Mouse (Mus musculus) limb, embryonic 10.5 days (tissue): Measurements from ENCODE around the gene Igflr1. TPM values are rescaled to one million over a fixed set of nuclear protein-coding genes. Genes with fewer than 3 reads are reported as not detected.

Experiments used
- DNase-seq: peaks from one replicate; pipeline ENCODE4 v3.0.0-alpha.2; 2017; ENCODE audit warnings: low spot score
- H3K27ac ChIP-seq: fragments of 300-500 bp; sonication (generic); 2 replicates; pipeline ENCODE4 v1.5.1; 2016; ENCODE audit warnings: mild to moderate bottlenecking
- H3K27me3 ChIP-seq: fragments of 300-500 bp; sonication (generic); 2 replicates; pipeline ENCODE4 v1.6.1; 2016; ENCODE audit warnings: low read depth, mild to moderate bottlenecking; ENCODE audit not compliant: poor library complexity, severe bottlenecking
- H3K36me3 ChIP-seq: fragments of 300-500 bp; sonication (generic); 2 replicates; pipeline ENCODE4 v1.6.1; 2016; ENCODE audit warnings: mild to moderate bottlenecking, moderate library complexity
- H3K4me1 ChIP-seq: fragments of 300-500 bp; sonication (generic); 2 replicates; pipeline ENCODE4 v1.6.1; 2016
- H3K4me3 ChIP-seq: fragments of 300-500 bp; sonication (generic); 2 replicates; pipeline ENCODE4 v1.5.1; 2016; ENCODE audit warnings: mild to moderate bottlenecking, moderate library complexity
- H3K9me3 ChIP-seq: fragments of 300-500 bp; sonication (generic); replicated peaks from 2 replicates; pipeline ENCODE4 v1.6.1; 2016; ENCODE audit warnings: mild to moderate bottlenecking
- WGBS: fragments of 180-500 bp; shearing (Covaris S2); methylation state at CpG from one replicate; pipeline ENCODE4 v1.1.7; 2016; 5-methylcytosine and 5-hydroxymethylcytosine counted together
- polyA plus RNA-seq: library from polyadenylated mRNA; unstranded; fragments of >200 nt; fragmentation: Nextera tagmentation; extraction: Ambion mirVana; gene quantifications from 2 replicates; pipeline ENCODE4 v1.2.1, GENCODE M21; 2016

The Igflr1 gene
- polyA plus RNA-seq, 1 experiment from 2014 or later, result 5.7 TPM

DNA sequence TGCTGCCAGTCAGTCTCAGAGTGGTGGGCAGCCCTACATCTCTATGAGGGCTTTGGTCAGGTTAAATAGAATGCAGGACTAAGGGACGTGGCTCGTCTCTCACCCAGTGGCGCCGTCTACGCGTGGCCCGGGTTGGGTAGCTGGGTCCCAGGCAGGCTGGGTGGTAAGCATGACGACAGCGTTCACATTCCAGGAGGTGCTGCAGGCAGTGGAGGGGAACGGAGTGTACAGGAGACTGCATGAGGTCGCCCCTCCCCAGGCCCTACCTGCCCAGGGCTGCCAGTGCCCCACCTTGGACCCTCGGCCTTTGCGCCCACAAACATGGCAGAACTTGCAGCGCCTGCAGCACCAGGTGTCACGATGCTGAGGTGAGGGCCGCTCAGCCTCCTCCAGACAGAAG lies 16.3 kb downstream of the Igflr1 start:
- no peak for DNase-seq
- H3K36me3 ChIP-seq, result peaks cover 100% of the 10 kb centered on the region
- no peaks in the 10 kb centered on the region for H3K27me3 ChIP-seq
- 97% methylated on average over 16 of the region's 16 CpGs for WGBS
- no peak overlapping the region for H3K27ac ChIP-seq
- H3K4me1 ChIP-seq, result peaks cover 2% of the 10 kb centered on the region; the same call in 1 of the 2 replicates
- no peak overlapping the region for H3K4me3 ChIP-seq
- H3K9me3 ChIP-seq, result no peaks in the 10 kb centered on the region

DNA sequence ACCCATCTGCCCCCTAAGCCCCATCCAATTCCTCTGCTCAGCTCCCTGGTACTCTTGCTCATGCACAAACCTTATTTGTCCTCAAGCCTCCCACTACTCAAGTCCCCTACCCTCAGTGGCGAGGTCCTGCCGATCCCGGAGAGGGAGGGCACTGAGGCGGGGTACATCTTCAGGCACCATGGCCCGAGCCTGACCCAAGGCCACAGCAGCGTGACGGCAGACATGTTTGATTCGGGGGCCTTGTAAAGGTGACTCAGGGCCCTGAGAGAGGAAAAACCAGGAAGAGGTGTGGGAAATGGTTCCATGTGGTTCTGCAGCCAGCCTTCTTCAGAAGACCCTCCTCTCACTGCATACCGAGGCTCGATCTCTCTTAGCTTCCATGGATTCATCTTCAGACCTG lies 19.1 kb downstream of the Igflr1 start:
- Histone ChIP-seq H3K27ac (no peak overlapping the region), H3K4me1 (peaks cover 16% of the 10 kb centered on the region), H3K36me3 (peaks cover 79% of the 10 kb centered on the region), H3K4me3 (no peak overlapping the region), H3K27me3 (no peaks in the 10 kb centered on the region), H3K9me3 (no peaks in the 10 kb centered on the region)
- WGBS, result 95% methylated on average over 10 of the region's 10 CpGs
- no peak for DNase-seq

DNA sequence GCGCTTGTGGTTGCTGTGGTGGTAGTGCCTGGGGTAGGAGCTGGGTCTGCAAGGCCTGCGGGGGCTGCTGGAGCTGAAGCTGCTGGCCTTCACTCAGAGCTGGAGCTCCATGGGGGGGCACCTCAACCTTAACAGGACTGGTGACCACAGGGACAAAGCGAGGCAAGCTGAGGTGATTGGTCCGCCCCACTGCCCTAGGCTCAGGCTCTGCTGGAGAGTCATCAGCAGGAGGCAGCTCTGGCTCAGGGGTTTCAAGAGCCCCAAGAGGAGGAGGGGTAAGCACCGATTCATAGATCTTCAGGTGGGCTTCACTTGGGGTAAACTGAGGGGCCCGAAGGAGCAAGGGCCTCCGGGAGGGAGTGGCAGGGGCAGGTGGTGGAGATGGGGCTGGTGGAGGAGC lies 19.9 kb downstream of the Igflr1 start:
- 95% methylated on average over 7 of the region's 7 CpGs for WGBS
- Histone ChIP-seq H3K36me3 (peaks cover 70% of the 10 kb centered on the region), H3K27ac (no peak overlapping the region), H3K9me3 (no peaks in the 10 kb centered on the region), H3K27me3 (no peaks in the 10 kb centered on the region), H3K4me1 (peaks cover 24% of the 10 kb centered on the region), H3K4me3 (no peak overlapping the region)
- no peak for DNase-seq

DNA sequence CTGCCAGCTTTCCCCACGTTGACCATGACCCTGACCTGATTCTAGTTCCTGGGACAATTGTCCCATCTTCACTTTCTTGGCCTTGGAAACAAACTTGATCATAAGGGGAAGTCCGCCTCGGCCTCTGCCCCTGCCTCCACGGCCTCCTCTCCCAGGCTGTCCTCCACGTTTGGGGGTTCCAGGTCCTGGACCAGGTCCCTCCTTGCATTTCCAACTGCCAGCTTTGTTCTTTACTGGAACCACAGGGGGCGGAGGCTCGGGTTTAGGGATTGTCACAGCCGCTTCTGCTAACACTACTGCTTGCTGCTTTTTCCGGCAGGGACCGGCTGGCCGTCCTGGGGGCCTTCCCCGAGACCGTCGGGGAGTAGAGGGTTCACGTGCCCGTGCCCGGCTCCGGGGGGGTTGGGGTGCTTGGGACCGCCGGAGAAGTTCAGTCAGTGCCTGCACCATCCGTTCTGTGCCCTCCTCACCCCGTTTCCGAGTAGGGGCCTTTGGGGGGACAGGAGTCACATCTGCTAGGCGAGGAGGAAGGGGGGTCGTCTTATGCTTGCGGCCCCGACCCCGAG lies 21.3 kb downstream of the Igflr1 start:
- 94% methylated on average over 28 of the region's 28 CpGs for WGBS
- no peak overlapping the region for H3K27ac ChIP-seq
- no peaks in the 10 kb centered on the region for H3K9me3 ChIP-seq
- H3K36me3 ChIP-seq, result peaks cover 57% of the 10 kb centered on the region
- peak overlapping the region; percentile 100 for H3K4me3 ChIP-seq
- H3K4me1 ChIP-seq, result peaks cover 26% of the 10 kb centered on the region
- no peaks in the 10 kb centered on the region for H3K27me3 ChIP-seq
- no peak for DNase-seq

DNA sequence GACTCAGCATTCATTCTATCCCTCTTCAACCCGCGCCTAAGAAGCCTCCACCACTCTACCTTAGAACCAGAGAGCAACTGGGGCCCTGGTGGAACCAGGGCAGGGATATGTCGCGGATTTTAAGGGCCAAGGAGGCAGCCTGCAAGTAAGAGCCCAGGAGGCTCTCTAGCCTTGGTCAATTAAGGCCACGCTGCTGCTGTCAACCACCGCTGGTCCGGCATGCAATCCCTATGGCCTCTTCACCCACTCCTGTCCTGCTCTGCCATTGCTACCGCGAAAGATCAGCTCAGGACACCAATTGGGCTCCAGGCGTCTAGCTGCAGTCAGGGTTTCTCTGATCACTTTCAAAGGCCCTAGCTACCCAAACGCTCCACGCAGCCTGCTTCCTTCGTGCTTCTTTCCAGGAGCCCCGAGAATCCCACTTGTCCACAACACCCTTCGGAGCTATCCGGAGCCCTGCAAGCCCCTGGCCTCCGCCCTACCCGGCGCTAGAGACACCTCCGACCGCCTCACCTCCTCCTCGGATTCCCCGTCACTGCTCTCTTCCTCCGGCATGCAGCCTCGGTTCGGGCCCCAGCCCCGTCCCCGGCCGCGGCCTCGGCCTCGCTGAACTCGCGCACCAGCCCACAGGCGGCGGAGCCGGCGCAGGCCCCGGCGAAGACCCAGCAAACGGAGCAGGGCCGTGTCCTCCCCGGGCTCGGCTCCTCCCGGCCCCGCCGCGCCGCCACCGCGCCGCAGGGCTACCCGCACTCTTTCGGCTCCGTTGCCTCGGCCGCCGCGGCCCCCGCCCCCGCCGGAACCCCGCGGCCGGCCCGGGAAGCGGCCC lies 22.8 kb downstream of the Igflr1 start:
- peak overlapping the region; percentile 100 for H3K4me3 ChIP-seq
- under 1% methylated on average over 64 of the region's 67 CpGs for WGBS
- peak; percentile 66 for DNase-seq
- no peaks in the 10 kb centered on the region for H3K27me3 ChIP-seq
- H3K27ac ChIP-seq, result peak overlapping the region; percentile 99
- peaks cover 42% of the 10 kb centered on the region for H3K36me3 ChIP-seq
- peaks cover 26% of the 10 kb centered on the region for H3K4me1 ChIP-seq
- H3K9me3 ChIP-seq, result no peaks in the 10 kb centered on the region

DNA sequence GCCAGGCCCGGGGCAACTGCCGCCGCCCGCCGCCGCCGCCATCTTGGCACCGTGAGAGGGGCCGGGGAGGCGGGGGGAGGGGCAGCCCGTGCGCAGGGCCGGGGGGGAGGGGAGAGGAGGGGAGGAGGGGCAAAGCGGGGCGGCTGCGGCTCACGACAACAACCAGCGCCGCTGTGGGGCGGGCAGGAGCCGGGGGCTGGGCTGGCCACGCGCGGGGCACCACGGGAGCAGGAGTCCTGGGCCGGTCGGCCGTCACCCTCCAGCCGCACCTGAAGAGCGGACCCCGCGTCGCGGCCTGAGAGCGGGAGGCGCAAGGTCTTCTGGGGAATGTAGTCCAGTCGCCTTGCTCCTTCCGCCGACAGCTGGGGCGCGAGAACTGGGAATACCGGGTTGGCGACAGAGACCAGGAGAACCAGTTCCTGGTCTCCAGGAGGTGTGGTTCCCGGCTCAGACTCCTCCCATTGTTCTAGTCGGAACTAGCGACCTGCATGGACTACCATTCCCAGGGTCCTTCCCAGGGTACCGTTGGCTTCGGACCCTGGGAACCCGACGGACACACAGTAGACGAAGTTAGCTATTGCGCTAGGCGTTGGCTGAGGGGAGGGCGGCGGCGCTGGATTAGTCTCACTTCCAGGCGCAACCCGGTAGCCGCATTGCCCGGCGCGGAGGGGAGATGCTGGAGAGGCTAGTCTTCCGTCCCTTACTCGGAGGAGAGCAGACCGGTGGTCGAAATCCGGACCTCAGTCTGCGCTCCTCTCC lies 23.6 kb downstream of the Igflr1 start, which contains the start of gene Kmt2b:
Gene Kmt2b (minus strand): TSS at position 51 of the 759 bp plus-strand sequence.
- DNase-seq, result peak; percentile 97
- WGBS, result under 1% methylated on average over 65 of the region's 68 CpGs
- peaks cover 34% of the 10 kb centered on the region for H3K36me3 ChIP-seq
- H3K4me1 ChIP-seq, result peaks cover 26% of the 10 kb centered on the region
- H3K27me3 ChIP-seq, result no peaks in the 10 kb centered on the region
- peak within 1 kb of the TSS; percentile 100 for H3K4me3 ChIP-seq
- H3K9me3 ChIP-seq, result no peaks in the 10 kb centered on the region
- peak within 1 kb of the TSS; percentile 99 for H3K27ac ChIP-seq

DNA sequence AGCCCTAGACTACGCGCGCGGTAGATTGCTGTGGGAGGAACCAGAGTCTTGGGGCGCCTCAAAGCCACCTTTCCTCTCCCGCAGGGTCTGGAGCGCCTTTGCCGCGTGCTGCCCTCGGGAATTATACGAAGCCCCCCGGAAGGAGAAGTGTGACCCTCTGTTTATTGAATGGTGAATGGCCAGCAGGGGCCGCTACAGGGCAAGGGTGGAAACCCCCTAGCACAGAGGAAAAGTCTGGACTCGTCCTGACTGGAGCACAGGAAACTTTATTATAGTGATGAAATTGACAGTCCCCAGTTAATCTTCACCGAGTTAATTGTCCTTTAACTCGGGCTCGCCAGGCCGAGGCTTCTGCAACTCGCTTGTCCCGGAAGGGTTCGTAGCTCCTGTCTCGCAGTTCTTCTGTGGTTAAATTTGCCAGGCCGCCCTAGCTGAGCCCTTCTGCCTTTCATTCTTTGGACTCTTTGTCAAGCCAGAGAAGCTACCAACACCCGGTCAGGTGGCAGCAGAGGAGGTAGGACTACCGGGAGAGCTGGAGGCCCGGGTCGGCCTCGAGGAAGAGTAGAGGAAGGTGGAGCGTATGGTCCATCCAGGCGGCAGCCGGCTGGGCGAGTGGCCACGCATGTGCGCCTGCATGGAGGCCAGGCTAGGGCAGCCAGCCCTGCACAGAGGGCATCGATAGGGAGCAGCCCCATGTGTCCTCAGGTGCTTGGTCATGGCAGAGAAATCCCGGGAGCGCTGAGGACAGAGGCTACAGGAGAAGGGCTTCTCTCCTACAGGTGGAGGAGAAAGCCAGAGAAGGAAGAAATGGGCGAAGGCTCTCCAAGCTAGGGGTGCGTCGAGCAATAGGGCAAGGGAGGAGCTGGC lies 24.4 kb downstream of the Igflr1 start:
- Histone ChIP-seq H3K4me3 (peak overlapping the region; percentile 100), H3K27ac (peak overlapping the region; percentile 99), H3K4me1 (peaks cover 26% of the 10 kb centered on the region), H3K9me3 (no peaks in the 10 kb centered on the region), H3K36me3 (peaks cover 25% of the 10 kb centered on the region), H3K27me3 (no peaks in the 10 kb centered on the region)
- peak; percentile 92 for DNase-seq
- 27% methylated on average over 40 of the region's 40 CpGs for WGBS

DNA sequence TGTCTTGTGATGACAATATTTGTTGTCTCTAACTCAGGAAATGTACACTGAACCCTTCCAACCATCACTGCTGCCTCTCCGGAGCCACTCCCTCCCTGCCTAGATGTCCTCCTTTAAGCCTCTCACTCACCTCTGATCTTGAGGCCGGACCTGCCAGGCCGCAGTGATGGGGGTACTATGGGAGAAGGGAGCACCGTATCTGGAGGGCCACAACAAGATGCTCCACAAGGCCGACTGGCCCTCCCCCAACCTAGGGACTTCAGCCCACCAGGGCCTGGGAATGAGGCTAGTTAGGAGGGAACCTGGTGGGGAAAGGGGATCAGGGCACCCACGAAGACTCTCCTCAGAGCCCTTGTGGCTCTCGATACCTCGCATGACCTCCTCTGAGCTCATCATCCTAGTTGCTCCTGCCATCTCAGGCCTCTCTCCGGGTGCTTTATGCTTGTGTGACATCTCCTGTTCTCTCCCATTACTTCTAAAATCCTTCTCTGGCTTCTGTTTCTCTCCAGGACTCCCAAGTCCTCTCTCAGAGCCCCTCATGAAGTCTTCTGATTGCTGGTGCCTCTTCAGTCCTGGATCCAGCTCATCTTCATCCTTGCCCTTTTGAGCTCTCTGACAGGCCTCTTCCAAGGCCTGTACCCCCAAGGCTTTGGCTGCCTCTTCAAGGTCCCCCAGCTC lies 25.8 kb downstream of the Igflr1 start:
- peaks cover 11% of the 10 kb centered on the region for H3K36me3 ChIP-seq
- no peak overlapping the region for H3K27ac ChIP-seq
- 83% methylated on average over 9 of the region's 9 CpGs for WGBS
- H3K9me3 ChIP-seq, result no peaks in the 10 kb centered on the region
- DNase-seq, result no peak
- H3K4me1 ChIP-seq, result peaks cover 26% of the 10 kb centered on the region
- H3K27me3 ChIP-seq, result no peaks in the 10 kb centered on the region
- no peak overlapping the region for H3K4me3 ChIP-seq

DNA sequence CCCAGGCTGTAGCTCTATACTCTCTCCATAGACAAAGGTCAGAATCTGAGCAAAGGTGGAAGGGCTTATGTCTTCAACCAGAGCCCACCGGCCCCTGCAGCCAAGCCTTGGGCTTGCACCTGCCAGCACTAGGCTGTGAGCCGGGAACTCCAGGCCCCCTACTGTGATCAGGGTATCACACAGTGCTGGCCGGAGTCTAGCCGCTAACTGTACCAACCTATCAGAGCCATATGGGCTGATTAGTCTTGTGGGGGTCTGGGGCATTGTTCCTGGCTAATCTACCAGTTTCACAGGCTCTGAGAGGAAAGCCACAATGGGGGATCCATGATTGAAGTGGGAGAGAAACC lies 26.4 kb downstream of the Igflr1 start:
- no peak for DNase-seq
- no peaks in the 10 kb centered on the region for H3K27me3 ChIP-seq
- H3K9me3 ChIP-seq, result no peaks in the 10 kb centered on the region
- H3K36me3 ChIP-seq, result peaks cover 6% of the 10 kb centered on the region
- peaks cover 23% of the 10 kb centered on the region for H3K4me1 ChIP-seq
- WGBS, result 56% methylated on average over 4 of the region's 4 CpGs
- H3K27ac ChIP-seq, result no peak overlapping the region
- no peak overlapping the region for H3K4me3 ChIP-seq

DNA sequence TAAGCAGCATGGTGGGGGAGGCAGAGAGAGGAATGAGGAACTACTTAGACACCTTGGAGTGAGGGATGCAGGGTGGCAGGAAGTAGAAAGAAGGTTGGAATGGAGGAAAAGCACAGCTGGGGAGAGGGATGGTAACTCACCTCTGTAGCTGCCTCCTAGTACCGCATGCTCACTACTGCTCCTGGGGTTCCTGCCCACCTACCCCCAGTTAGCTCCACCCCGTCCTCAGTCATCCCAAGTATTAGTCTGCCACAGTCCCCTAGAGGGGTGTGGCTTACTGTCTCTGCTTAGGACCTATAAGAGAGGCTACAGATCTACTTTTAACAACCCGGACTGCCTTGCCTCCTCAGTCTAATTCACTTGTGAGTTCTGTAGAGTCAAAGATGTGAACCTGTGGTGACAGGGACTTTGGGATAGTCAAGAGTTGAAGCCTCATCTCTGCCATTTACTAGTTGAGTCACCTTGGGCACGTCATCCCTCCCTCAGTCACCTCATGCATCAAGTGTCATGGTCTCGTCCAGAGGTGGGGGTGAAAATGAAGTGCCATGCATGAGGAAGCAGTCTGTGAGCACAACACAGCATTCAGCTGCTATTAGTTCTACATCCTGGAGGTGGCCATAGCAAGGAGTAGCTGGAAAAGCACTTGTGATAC lies 27.7 kb downstream of the Igflr1 start:
- no peaks in the 10 kb centered on the region for H3K27me3 ChIP-seq
- H3K27ac ChIP-seq, result no peak overlapping the region
- peaks cover 12% of the 10 kb centered on the region for H3K4me1 ChIP-seq
- no peak overlapping the region for H3K4me3 ChIP-seq
- WGBS, result 41% methylated on average over 5 of the region's 5 CpGs
- no peak for DNase-seq
- no peaks in the 10 kb centered on the region for H3K36me3 ChIP-seq
- no peaks in the 10 kb centered on the region for H3K9me3 ChIP-seq

DNA sequence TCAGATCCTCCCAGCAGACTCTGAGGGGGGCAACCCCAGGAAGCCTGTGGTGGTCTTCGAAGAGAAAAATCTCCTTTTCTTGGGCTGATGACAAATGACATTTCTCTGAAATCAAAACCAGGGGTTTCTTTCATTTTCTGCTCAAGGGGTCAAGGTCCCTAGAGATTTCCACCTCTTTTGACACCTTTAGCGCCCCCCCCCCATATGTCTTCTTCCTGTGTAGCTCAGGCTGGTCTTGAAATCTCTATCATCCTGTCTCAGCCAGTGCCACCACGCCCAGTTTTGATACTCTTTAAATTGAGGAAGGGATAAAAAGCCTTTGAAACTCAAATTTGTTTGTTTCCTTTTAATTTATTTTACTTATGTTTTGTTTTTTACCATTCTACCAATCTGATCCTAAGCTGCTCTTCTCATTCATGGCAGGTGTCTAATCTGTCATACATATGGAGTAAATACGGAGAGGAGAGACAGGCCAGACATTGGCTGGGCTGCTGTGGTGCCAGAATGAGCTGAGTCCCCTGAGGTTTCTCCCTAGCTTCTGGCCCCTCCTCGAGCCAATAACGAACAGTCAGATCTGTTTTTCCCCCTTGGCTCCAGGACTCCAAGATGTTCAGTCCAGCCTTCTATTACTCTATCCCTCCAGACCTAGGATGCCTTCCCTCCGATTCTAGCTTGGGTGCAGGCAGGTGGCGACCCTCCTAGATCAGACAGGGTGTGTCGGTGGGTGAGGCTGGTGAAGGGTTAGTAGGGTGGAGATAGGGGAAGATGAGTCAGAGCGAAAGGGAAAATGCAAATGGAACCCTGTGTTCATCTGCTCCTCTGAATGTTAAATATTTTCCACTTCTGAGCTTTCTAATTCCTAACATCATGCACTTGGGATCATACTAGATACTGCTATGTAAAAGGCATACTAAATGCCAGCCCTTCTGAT lies 28.6 kb downstream of the Igflr1 start:
- 84% methylated on average over 10 of the region's 10 CpGs for WGBS
- Histone ChIP-seq H3K27me3 (no peaks in the 10 kb centered on the region), H3K4me3 (no peak overlapping the region), H3K9me3 (no peaks in the 10 kb centered on the region), H3K4me1 (peaks cover 12% of the 10 kb centered on the region), H3K36me3 (no peaks in the 10 kb centered on the region), H3K27ac (no peak overlapping the region)
- no peak for DNase-seq
